Mouse (Mus musculus): Measurements from ENCODE around the gene Lysmd2.

The Lysmd2 gene

DNA sequence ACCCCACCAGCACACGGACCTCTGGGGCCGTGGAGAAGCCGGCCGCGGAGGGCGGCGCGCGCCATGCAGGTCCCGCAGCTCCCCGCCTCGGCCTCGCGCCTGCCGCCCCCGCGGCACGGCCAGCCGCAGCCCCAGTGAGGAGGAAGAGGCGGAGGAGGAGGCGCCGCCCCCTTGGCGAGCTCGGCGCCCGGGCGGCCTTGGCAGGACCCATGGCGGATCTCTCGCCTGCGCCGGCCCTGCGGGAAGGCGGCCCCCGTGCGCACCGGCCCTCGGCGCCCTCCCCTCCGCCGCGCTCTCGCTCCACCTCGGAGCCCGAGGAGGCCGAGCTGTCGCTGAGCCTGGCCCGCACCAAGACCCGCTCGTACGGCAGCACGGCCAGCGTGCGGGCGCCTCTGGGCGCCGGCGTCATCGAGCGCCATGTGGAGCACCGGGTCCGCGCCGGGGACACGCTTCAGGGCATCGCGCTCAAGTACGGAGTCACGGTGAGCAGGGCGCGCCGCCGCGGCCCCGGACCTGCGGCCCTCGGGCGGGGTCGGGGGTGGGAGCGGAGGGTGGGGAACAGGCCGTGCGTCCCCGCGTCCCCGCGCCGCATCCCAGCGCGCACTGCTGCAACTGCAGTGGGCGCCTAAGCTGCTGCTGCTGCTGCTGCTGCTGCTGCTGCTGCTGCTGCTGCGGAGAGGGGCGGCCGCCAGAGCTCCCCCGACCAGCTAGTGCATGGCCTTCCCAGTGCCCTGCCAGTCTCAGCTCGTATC is at the start of gene Lysmd2:
Gene Lysmd2 (plus strand): TSS at position 186 of the 752 bp plus-strand sequence.
- WGBS = under 1% methylated on average over 92 of the region's 94 CpGs

DNA sequence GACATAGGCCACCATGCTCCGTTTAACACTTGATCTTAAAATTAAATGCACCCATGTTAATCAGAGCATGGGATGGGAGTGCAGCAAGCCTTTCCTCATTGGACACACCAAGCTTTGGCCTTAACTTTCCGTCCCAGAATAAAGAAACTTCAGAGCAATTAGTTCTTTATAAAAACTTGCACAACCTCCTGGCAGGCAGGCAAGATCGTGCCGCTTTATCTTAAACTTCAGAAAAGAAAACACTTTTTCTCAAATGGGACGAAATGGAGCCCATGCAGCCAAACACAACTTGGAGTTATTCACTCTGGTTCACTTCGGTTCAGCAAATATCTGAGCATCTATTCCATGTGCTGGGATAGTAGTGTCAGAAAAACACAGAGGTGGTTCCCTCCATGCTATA is 46.2 kb upstream of the Lysmd2 start:
- WGBS = 76% methylated on average over 6 of the region's 6 CpGs

DNA sequence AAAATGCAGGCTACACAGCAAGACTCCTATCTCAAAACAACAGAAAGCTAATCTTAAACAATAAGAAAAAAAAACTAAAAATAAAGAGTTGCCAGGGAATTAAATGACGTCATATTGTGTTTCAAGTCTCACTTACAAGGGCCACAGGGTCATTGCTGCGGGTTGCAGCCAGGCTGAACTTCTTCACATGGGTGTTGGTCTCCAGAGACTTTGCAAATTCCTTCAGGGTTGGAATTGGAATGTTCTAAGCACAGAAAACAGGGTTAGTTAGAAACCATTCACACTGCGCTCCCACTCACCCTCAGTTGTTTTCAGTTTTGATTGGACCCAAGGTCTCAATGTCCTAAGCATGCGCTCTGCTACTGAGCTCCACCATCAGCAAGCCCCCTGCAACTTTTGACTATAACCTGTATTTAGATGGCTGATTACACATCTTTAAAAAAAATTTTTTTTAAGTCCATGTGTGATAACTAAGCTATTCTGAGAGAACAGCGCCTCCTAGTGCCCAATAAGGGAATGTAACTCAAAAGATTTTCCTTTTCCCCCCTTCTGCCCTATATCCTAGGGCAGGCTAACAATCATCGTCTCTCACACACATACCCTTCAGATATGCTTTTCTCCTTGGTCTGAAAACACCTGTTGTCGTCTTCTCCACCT is 43.7 kb upstream of the Lysmd2 start:
- WGBS = 48% methylated on average over 7 of the region's 7 CpGs

DNA sequence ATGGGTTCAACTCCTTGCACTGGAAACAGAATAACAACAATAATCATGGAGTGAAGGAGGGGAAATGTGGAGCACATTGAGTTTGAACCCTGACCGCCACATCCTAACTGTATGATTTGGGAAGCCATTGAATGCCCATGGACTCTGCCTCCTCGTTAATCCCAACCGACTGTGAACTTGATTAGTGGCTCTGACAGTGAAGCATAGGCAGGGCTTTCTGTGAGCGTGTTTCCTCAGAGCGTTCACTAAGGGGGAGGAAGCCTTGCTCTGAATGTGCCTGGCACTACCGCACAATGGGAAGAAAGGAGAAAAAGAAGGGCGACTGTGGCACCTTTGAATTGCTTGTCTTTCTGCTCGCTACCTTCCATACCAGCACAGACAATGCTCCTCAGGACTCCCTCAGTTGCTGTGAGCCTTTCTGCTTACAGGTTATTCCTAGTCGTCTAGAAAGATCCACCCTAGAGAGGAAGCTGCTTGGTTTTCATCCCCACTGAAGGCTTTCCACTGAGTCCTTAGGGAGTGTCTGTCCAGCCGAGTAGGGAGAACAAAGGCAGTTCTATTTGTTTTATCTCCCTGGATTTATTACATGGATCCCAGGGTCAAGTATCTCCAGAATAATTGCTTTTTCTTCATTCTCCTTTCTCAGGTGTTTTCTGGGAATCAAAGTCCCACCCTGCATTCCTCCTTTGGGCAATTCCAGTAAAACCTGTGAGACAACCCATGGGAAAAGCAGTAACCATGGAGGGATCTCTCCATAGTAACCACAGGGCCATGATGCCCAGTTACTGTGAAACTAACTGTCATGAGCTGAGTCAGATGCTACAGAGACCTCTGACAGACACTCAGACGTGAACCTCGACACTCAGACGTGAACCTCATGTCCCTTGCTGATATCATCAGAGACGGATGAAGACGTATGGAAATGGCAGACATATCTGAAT is 35.4 kb upstream of the Lysmd2 start:
- WGBS = 71% methylated on average over 15 of the region's 15 CpGs

DNA sequence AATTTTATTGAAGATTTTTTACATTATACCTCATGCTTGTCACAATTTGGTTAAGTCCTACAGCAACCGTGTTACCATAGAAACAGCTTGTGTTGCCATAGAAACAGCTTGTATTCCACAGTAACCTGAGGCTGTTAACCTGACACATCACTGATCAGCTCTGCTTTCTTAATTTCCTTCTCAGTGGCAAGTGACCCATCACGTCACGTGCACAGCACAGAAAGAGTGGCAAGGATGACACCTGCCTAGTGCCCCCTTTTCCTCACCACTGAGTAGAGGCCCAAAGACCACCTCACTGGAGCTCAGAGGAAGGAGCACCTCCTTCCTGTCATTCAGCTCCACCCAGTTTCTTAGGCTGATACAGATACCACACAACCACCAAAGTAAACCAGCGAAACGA is 32.1 kb upstream of the Lysmd2 start:
- 75% methylated on average over 5 of the region's 5 CpGs for WGBS

DNA sequence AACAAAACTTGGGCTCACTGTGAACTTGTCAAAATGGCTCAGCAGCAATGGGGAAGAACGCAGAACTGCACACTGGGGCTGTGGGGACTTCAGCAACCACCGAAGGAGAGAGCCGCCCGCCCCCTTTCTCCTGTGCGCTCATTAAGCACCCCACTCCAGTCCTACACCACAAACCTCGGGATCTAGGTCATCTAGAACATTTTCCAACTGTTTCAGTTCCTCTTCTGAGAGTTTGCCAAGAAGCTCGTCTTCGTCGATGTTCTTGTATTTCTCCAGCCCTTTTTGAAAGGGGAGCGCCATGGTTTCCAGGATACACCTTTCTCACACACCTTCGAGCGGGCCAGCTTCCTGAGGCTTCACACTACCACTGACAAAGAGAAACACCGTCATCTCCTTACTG is 28.5 kb upstream of the Lysmd2 start:
- 38% methylated on average over 13 of the region's 13 CpGs for WGBS

DNA sequence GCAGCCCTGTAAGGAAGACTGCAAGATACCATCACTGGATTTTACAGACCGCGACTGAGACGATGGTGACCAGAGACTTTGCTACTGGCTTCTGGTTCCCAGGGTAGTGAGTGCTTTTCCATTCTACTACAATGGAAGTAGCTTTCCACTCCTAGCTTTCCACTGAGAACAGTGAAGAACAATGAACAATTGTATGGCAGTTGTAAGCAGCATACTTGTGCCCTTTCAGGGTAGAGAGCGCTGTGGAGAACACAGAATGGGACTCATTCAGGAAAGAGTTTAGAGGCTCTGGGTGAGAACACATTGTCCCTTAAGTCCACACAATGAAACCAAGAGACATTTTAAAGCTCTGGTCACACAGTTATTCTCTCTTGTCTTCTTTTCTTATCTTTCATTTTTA is 27.9 kb upstream of the Lysmd2 start:
- 71% methylated on average over 4 of the region's 4 CpGs for WGBS

DNA sequence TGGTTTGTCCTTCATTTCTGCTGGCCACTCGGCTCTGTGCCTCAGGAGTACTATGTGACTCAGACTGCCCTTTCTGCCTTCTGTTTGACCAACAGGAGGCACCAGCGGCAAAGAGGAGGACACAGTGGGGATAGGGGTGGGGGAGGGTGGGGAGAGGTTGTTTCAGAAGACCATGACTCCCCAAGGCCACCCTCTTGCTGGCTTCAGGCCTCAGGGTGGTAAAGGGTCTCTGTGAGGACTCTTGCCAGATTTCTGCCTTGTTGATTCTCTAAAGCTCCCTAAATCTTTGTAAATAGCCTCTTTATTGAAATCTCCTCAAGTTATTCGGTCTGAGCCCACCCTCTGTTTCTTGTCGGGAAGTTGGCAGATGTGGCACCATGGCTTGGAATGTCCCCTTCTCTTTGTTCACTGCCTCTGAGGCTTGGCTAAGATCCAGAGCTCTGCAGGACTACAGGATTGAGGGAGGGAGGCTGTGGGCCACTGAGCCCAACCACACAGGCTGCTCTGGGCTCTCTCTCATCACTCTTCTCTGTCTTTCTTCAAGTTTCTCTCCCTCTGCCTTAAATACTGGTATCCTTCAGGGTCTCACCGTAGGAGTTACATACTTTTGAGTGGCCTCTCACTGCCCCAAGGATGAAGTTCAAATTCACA is 26.2 kb upstream of the Lysmd2 start:
- WGBS = 24% methylated on average over 5 of the region's 5 CpGs

DNA sequence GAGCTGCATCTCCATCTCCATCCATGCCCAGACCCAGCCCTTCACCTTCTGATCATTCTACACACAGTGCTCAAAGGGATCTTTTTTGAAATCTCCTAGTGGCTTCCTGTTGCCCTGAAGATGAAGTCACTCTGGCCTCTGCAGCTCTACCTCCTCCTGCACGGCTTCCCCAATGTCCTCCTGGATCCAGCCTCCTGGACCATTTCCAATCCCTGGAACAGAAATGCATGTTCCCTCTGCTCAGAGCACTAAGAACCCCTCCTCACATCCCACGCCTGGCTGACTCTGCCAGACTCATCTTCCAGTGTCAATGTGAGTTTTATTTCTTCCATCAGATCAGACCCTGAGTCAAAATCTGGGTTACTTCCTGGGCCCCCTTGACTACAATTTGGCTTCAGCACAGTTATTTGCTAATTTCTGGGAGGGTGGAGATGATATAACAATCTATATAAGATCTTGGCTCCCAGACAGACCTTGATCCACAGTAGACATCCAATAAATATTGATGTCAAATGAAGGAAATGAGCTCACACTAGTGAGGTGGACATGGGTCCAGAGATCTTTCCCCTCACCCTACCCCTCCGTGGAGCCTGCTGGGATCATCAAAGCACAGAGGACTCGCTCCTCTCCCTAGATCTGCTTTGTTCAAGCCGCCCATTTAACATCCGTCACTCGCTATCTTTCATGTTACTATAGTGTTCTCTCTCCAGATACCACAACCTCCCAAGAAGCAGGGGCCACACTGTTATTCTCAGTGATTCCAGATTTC is 25.2 kb upstream of the Lysmd2 start:
- 39% methylated on average over 7 of the region's 7 CpGs for WGBS

DNA sequence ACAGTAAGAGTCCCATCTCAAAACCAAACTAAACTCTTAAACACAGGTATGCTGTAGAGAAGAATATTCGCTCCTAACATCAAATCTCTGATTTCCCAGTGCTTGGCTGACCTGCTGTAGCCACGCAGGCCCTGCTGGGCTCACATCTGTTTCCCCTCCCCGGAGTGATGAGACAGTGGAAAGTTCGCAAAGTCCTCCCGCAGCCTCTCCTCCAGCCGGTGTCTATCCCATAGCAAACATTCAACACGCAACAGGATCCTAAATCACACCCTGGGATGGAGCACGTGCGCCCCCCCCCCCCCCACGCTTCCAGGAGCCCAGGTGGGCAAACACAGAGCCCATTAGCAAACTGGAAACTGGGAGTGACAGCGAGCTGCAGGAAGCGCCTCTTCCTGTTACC is 24.0 kb upstream of the Lysmd2 start:
- WGBS = 56% methylated on average over 12 of the region's 12 CpGs

DNA sequence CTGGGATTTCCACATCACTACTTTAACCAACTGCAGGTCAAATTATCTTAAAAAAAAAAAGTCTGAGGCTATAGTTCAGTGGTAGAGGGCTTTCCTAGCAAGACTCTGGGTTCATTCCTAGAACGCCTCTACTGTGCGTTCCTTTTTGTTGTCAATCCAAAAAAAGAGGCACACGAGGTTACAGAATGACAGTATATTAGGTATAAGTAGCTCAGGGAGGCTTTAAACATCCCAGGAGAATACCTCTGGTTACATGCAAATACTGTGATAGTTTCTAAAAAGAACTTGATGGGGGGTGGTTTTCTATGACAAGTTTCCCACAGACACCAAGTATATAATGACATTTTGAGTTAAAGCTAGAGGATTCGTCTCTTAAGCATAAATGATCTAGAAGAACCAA is 18.0 kb upstream of the Lysmd2 start:
- WGBS = 57% methylated on average over 4 of the region's 4 CpGs

DNA sequence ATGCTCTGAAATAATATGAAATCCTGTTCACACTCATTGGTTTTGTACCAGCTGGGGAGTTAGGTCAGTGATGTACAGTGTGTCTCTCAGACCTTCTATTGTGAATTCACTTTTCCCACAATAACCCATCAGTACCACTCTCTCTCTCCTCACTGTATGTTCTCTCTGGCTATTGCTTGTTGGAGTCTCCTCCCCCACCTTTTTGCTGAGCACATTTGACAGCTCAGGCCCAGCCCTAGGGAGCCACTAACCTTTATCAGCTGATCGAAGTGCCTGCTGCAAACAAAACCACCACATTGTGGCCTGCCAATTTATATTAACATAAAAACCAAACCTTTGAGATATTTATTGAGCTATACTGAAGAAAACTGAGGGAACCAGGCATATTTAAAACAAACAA is 16.0 kb upstream of the Lysmd2 start:
- WGBS = 31% methylated on average over 1 of the region's 1 CpGs

DNA sequence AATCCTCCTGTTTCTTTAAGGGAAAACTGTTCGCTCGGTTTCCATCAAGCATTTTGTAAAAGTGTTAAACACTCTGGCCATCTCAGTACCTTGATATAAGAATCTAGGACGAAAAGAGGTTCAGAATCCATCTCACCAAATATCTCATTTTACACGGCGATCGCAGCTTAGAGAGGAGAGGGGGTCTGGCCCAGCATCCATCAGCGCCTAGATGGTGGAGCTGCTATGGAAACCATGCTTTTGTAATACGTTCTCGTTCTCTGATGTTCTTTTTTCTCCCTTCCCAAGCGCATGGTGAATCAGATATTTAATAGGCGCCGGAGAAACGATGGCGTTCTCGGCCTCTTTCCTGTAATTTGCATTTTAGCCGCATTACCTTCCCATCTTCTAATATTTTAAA is 15.6 kb upstream of the Lysmd2 start:
- 12% methylated on average over 16 of the region's 16 CpGs for WGBS

DNA sequence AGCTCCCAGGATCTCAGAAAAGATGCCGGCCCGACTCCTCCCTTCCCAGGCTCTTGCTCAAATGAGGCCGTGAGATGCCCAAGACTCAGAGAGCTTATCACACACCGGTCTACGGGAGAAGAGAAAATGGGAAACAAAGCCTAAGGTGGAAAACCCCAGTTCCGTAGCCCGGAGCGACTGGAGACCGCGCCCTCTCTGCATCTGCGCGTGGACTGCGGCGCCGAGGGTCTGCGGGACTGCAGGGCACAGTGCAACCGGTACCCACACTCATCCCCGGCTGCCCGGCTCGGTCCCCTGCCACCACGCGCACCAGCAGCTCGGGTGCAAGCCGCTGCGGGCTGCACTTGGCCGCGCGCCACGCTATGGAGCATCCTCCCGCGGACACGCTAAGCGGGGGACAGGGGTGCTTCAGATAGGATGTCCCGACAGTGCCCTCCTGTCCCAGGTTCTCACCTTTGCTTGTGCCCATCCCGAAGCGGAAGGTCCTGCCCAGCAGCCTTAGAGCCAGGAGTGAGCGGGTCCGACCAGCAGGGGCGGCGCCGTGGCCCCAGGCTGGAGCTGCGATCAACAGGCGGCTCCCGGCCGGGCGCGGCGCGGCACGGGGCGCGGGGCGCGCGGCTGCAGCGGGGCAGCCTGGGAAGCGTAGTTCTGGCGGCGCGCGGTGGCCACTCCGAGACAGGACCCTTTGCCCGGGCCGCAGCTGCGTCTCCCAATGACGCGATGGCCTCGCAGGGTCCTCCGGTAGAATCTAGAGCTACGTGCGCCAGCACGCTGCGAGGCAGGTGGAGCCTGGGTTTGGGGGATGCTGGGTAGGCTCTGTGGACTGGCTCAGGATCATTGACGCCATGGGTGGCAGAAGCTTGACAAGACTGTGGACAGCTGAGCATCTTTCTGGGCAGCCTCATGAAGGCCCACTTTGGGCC is 14.7 kb upstream of the Lysmd2 start, which contains the start of gene Tmod2:
Gene Tmod2 (minus strand): TSS at position 755 of the 923 bp plus-strand sequence.
- under 1% methylated on average over 73 of the region's 74 CpGs for WGBS

DNA sequence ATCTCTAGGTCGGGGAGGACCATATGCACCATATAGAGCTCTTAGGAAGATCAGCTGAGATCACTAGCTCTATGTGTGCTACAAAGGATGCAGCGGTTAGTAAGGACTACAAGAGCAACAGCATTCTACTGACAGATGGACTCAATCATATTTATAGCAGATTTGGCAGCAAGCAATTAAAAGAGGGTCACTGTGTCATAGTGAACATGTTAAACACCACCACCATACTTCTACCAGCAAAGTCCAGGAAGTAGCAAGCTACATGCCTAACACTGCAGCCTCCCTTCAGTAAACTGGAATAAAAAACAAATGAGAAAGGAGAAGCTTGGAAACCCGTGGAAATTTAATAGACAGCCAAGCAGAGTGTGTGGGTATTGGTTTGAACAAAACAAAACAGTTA is 9.0 kb upstream of the Lysmd2 start:
- 78% methylated on average over 3 of the region's 3 CpGs for WGBS

DNA sequence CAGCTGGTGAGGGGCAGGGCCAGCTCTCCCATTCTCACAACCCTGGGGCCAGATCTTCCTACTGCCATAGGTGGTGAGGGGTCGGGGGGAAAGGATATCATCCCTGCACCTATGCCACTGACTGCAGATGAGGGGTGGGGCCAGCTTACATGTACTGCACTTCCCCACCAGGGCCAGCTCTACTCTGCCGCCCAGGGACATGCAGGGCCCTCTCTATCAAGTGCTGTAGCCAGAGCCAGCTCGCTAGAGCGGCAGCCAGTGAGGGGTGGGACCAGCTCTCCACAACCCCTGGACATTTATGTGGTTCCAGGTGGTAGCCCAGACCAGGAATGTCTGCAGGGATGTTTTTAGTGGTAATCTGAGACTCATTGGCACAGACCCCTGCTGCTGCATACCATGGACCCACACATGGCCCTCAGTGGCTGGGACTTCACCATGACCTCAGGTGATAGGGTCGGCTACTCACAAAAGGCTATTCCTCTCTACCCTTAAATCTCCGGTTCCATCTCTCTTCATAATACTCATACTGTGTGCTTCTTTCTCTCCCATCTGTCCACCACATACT is 6.6 kb upstream of the Lysmd2 start:
- 96% methylated on average over 6 of the region's 6 CpGs for WGBS

DNA sequence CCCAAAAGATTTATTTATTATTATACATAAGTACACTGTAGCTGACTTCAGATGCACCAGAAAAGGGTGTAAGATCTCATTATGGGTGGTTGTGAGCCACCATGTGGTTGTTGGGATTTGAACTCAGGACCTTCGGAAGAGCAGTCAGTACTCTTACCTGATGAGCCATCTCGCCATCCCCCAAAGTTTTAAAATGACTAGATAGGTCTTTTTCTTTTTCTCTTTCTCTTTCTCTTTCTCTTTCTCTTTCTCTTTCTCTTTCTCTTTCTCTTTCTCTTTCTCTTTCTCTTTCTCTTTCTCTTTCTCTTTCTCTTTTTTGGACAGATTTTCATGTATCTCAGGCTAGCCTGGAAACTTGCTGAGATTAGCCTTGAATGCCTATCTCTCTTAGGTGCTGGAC is 5.8 kb upstream of the Lysmd2 start:
- 98% methylated on average over 2 of the region's 2 CpGs for WGBS

DNA sequence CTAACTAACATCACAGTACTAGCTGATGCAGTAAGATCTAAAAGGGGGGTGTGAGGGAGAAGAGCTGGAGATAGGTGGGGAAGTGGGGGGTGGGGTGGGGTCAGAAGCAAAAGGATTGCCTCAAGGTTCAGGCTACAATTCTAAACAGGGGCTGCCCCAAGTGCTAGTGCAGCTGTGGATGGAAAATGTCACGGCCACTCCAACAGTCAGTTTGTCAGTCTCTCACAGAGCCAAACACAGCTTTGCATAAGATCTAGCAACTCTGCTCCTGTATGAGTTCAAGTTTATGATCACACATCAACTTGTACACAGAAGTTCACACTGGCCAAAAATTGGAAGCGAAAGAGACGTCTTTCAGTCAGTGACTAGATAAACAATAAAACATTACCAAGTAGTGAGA is 4.1 kb upstream of the Lysmd2 start:
- WGBS = 80% methylated on average over 3 of the region's 3 CpGs

DNA sequence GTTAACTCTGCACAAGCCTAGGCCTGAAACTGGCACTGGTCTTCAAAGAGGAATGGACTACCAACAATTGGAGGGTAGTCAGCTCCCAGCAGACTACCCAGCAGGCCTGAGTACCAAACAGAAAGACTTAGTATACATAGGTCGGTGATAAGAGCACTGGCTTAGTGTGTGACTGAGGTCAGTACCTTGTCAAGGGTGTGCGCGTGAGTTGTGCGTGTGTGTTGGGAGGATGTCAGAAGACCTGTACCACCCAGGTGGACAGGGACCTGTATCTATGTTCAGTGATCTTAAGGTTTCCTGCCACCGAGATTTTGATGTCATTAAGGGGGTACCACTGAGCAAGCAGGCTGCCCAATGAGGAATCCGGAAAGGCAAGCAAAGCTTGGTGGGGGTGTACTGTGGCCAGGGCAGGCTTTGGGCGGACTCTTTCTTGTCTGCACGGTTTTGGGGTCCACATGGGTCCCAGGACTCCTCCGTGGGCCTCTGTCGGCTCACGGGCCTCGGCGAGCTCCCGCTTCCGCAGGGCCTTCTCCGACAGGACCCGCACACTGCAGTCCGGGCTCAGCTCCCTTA is 472 bp upstream of the Lysmd2 start:
- WGBS = 18% methylated on average over 18 of the region's 18 CpGs
